Mouse (Mus musculus): Measurements from ENCODE around the gene Ccdc13. TPM values are rescaled to one million over a fixed set of nuclear protein-coding genes. Genes with fewer than 3 reads are reported as not detected.

The Ccdc13 gene
- polyA plus RNA-seq, 1 experiment from 2014 or later = 2.3 TPM

GRCm38 (mm10) chr9:121807546-121807945, 31.7 kb downstream of the Ccdc13 start:
- 68% methylated on average over 1 of the region's 1 CpGs for WGBS
- Histone ChIP-seq H3K27ac (replicated peaks; ENCODE audit: low read depth, low read length) (no peak overlapping the region), H3K36me3 (ENCODE audit: control insufficient read depth, insufficient read depth, low read length) (no peaks in the 10 kb centered on the region), H3K9ac (replicated peaks; ENCODE audit: low read length) (no peak overlapping the region), H3K4me2 (ENCODE audit: low read length) (no peak overlapping the region), H3K4me1 (ENCODE audit: control insufficient read depth, insufficient read depth, low read length) (peaks cover 22% of the 10 kb centered on the region), H3K9me3 (ENCODE audit: control insufficient read depth, low read length) (no peaks in the 10 kb centered on the region), H3K27me3 (ENCODE audit: control insufficient read depth, insufficient read depth, low read length) (no peaks in the 10 kb centered on the region), H3K4me3 (replicated peaks; ENCODE audit: low read depth, low read length) (no peak overlapping the region)
- ATAC-seq (ENCODE audit: low FRiP score, low TSS enrichment) (no peak), DNase-seq (no peak)

GRCm38 (mm10) chr9:121802747-121803146, 36.5 kb downstream of the Ccdc13 start:
- H3K4me1 ChIP-seq (ENCODE audit: control insufficient read depth, insufficient read depth, low read length) = no peaks in the 10 kb centered on the region
- ATAC-seq (ENCODE audit: low FRiP score, low TSS enrichment) (no peak), DNase-seq (no peak)
- no peak overlapping the region for H3K9ac ChIP-seq (replicated peaks; ENCODE audit: low read length)
- no peak overlapping the region for H3K4me2 ChIP-seq (ENCODE audit: low read length)
- no peaks in the 10 kb centered on the region for H3K36me3 ChIP-seq (ENCODE audit: control insufficient read depth, insufficient read depth, low read length)
- no peaks in the 10 kb centered on the region for H3K9me3 ChIP-seq (ENCODE audit: control insufficient read depth, low read length)
- WGBS = 82% methylated on average over 7 of the region's 7 CpGs
- no peaks in the 10 kb centered on the region for H3K27me3 ChIP-seq (ENCODE audit: control insufficient read depth, insufficient read depth, low read length)
- no peak overlapping the region for H3K4me3 ChIP-seq (replicated peaks; ENCODE audit: low read depth, low read length)
- no peak overlapping the region for H3K27ac ChIP-seq (replicated peaks; ENCODE audit: low read depth, low read length)

- H3K4me3 ChIP-seq (replicated peaks; ENCODE audit: low read depth, low read length) = no peak overlapping the region
- no peaks in the 10 kb centered on the region for H3K27me3 ChIP-seq (ENCODE audit: control insufficient read depth, insufficient read depth, low read length)
- no peak for ATAC-seq (ENCODE audit: low FRiP score, low TSS enrichment)
- H3K9me3 ChIP-seq (ENCODE audit: control insufficient read depth, low read length) = no peaks in the 10 kb centered on the region
- no peak overlapping the region for H3K9ac ChIP-seq (replicated peaks; ENCODE audit: low read length)
- no peaks in the 10 kb centered on the region for H3K36me3 ChIP-seq (ENCODE audit: control insufficient read depth, insufficient read depth, low read length)
- H3K4me2 ChIP-seq (ENCODE audit: low read length) = no peak overlapping the region
- WGBS = 36% methylated on average over 6 of the region's 6 CpGs
- H3K27ac ChIP-seq (replicated peaks; ENCODE audit: low read depth, low read length) = no peak overlapping the region
- H3K4me1 ChIP-seq (ENCODE audit: control insufficient read depth, insufficient read depth, low read length) = no peaks in the 10 kb centered on the region
- no peak for DNase-seq
Measured at GRCm38 (mm10) chr9:121798887-121799520, 40.3 kb downstream of the Ccdc13 start.

- DNase-seq = no peak
- Histone ChIP-seq H3K4me2 (ENCODE audit: low read length) (no peak overlapping the region), H3K9ac (replicated peaks; ENCODE audit: low read length) (no peak overlapping the region), H3K36me3 (ENCODE audit: control insufficient read depth, insufficient read depth, low read length) (no peaks in the 10 kb centered on the region), H3K27ac (replicated peaks; ENCODE audit: low read depth, low read length) (no peak overlapping the region), H3K4me3 (replicated peaks; ENCODE audit: low read depth, low read length) (no peak overlapping the region), H3K9me3 (ENCODE audit: control insufficient read depth, low read length) (no peaks in the 10 kb centered on the region), H3K4me1 (ENCODE audit: control insufficient read depth, insufficient read depth, low read length) (no peaks in the 10 kb centered on the region), H3K27me3 (ENCODE audit: control insufficient read depth, insufficient read depth, low read length) (no peaks in the 10 kb centered on the region)
- WGBS = 22% methylated on average over 12 of the region's 12 CpGs
- ATAC-seq (ENCODE audit: low FRiP score, low TSS enrichment) = no peak
Measured at GRCm38 (mm10) chr9:121797722-121798121, 41.5 kb downstream of the Ccdc13 start.

- Histone ChIP-seq H3K36me3 (ENCODE audit: control insufficient read depth, insufficient read depth, low read length) (no peaks in the 10 kb centered on the region), H3K4me3 (replicated peaks; ENCODE audit: low read depth, low read length) (no peak overlapping the region), H3K27ac (replicated peaks; ENCODE audit: low read depth, low read length) (no peak overlapping the region), H3K27me3 (ENCODE audit: control insufficient read depth, insufficient read depth, low read length) (no peaks in the 10 kb centered on the region; the same call in 1 of the 2 replicates), H3K4me2 (ENCODE audit: low read length) (no peak overlapping the region), H3K9ac (replicated peaks; ENCODE audit: low read length) (no peak overlapping the region), H3K9me3 (ENCODE audit: control insufficient read depth, low read length) (no peaks in the 10 kb centered on the region), H3K4me1 (ENCODE audit: control insufficient read depth, insufficient read depth, low read length) (no peaks in the 10 kb centered on the region)
- ATAC-seq (ENCODE audit: low FRiP score, low TSS enrichment) (no peak), DNase-seq (no peak)
- WGBS = 48% methylated on average over 1 of the region's 1 CpGs
Measured at GRCm38 (mm10) chr9:121794972-121795539, 44.2 kb downstream of the Ccdc13 start.

GRCm38 (mm10) chr9:121791757-121792521, 47.3 kb downstream of the Ccdc13 start, which contains the start of gene Hhatl:
TSS of gene Hhatl (minus strand) at chr9:121792507.
- Histone ChIP-seq H3K27ac (replicated peaks; ENCODE audit: low read depth, low read length) (no peak within 1 kb of the TSS), H3K9ac (replicated peaks; ENCODE audit: low read length) (no peak within 1 kb of the TSS), H3K27me3 (ENCODE audit: control insufficient read depth, insufficient read depth, low read length) (no peaks in the 10 kb centered on the region; the same call in 1 of the 2 replicates), H3K4me1 (ENCODE audit: control insufficient read depth, insufficient read depth, low read length) (no peaks in the 10 kb centered on the region), H3K9me3 (ENCODE audit: control insufficient read depth, low read length) (no peaks in the 10 kb centered on the region), H3K4me2 (ENCODE audit: low read length) (no peak within 1 kb of the TSS), H3K36me3 (ENCODE audit: control insufficient read depth, insufficient read depth, low read length) (no peaks in the 10 kb centered on the region), H3K4me3 (replicated peaks; ENCODE audit: low read depth, low read length) (no peak within 1 kb of the TSS)
- 47% methylated on average over 24 of the region's 24 CpGs for WGBS
- DNase-seq (no peak), ATAC-seq (ENCODE audit: low FRiP score, low TSS enrichment) (no peak)

GRCm38 (mm10) chr9:121791206-121791605, 48.1 kb downstream of the Ccdc13 start:
- H3K4me3 ChIP-seq (replicated peaks; ENCODE audit: low read depth, low read length) = no peak overlapping the region
- H3K4me1 ChIP-seq (ENCODE audit: control insufficient read depth, insufficient read depth, low read length) = no peaks in the 10 kb centered on the region
- no peaks in the 10 kb centered on the region; the same call in 1 of the 2 replicates for H3K27me3 ChIP-seq (ENCODE audit: control insufficient read depth, insufficient read depth, low read length)
- H3K9ac ChIP-seq (replicated peaks; ENCODE audit: low read length) = no peak overlapping the region
- H3K36me3 ChIP-seq (ENCODE audit: control insufficient read depth, insufficient read depth, low read length) = no peaks in the 10 kb centered on the region
- WGBS = 18% methylated on average over 5 of the region's 5 CpGs
- H3K27ac ChIP-seq (replicated peaks; ENCODE audit: low read depth, low read length) = no peak overlapping the region
- no peak overlapping the region for H3K4me2 ChIP-seq (ENCODE audit: low read length)
- no peaks in the 10 kb centered on the region for H3K9me3 ChIP-seq (ENCODE audit: control insufficient read depth, low read length)
- ATAC-seq (ENCODE audit: low FRiP score, low TSS enrichment) = no peak
- peak; percentile 31 for DNase-seq

- Histone ChIP-seq H3K4me2 (ENCODE audit: low read length) (no peak overlapping the region), H3K4me1 (ENCODE audit: control insufficient read depth, insufficient read depth, low read length) (no peaks in the 10 kb centered on the region), H3K4me3 (replicated peaks; ENCODE audit: low read depth, low read length) (no peak overlapping the region), H3K27ac (replicated peaks; ENCODE audit: low read depth, low read length) (no peak overlapping the region), H3K36me3 (ENCODE audit: control insufficient read depth, insufficient read depth, low read length) (no peaks in the 10 kb centered on the region), H3K27me3 (ENCODE audit: control insufficient read depth, insufficient read depth, low read length) (no peaks in the 10 kb centered on the region), H3K9me3 (ENCODE audit: control insufficient read depth, low read length) (no peaks in the 10 kb centered on the region), H3K9ac (replicated peaks; ENCODE audit: low read length) (no peak overlapping the region)
- WGBS = 89% methylated on average over 2 of the region's 2 CpGs
- ATAC-seq (ENCODE audit: low FRiP score, low TSS enrichment) = no peak
- DNase-seq = no peak
Measured at GRCm38 (mm10) chr9:121786359-121786758, 52.9 kb downstream of the Ccdc13 start.

Data from midbrain, embryonic 14.5 days (tissue).